Mouse (Mus musculus): ENCODE data around the gene Ap1b1.

DNA sequence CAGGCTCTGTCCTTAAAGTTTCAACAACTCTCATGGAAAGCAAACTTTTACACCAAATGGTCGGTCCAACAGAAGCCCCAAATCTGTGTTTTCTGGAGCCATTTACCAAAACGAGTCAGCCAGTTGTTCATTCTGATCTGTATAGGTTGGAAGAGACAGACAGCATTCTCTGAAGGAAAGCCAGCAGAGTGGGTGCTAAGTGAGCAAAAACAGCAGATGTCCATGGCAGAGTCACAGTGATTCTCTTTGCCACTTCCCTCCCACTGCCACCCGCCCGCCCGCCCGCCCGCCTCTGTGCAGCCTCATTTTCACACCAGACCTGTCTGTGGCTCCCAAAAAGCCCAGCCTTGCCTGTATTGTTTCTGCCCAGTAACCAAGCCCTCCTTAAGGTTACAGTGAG, 41.6 kb downstream of the Ap1b1 start:
- TF ChIP-seq CTCF (IDR thresholded peaks at IDR 0.05; ENCODE audit: extremely low read depth, insufficient read depth, low read length) (no peak), POLR2A (IDR thresholded peaks at IDR 0.05; ENCODE audit: extremely low read depth, insufficient read depth, low read length) (no peak)
